Mouse (Mus musculus) lung, embryonic 16.5 days (tissue): ENCODE data around the gene Slc38a2. TPM values are rescaled to one million over a fixed set of nuclear protein-coding genes. Genes with fewer than 3 reads are reported as not detected.

Experiments used
- ATAC-seq: fragments of 200-750 bp; cut with Nextera tagmentation; 2 replicates; pipeline ENCODE4 v1.8.0; 2017; ENCODE audit warnings: low read depth, mild to moderate bottlenecking, moderate library complexity
- H3K27ac ChIP-seq: fragments of 300-500 bp; sonication (generic); 2 replicates; pipeline ENCODE4 v1.5.1; 2014; ENCODE audit warnings: mild to moderate bottlenecking, control low read depth, low read length
- H3K27me3 ChIP-seq: fragments of 300-500 bp; sonication (generic); 2 replicates; pipeline ENCODE4 v1.6.1; 2014; ENCODE audit warnings: low read depth, low read length, mixed read lengths; ENCODE audit not compliant: control insufficient read depth, insufficient read depth
- H3K36me3 ChIP-seq: fragments of 300-500 bp; sonication (generic); 2 replicates; pipeline ENCODE4 v1.6.1; 2014; ENCODE audit warnings: low read length; ENCODE audit not compliant: control insufficient read depth, insufficient read depth
- H3K4me1 ChIP-seq: fragments of 300-500 bp; sonication (generic); replicated peaks from 2 replicates; pipeline ENCODE4 v1.6.1; 2014; ENCODE audit warnings: low read length, mixed read lengths; ENCODE audit not compliant: control insufficient read depth, insufficient read depth
- H3K4me2 ChIP-seq: fragments of 300-500 bp; sonication (generic); 2 replicates; pipeline ENCODE4 v1.6.1; 2014; ENCODE audit warnings: low read depth, low read length, control low read depth
- H3K4me3 ChIP-seq: fragments of 300-500 bp; sonication (generic); 2 replicates; pipeline ENCODE4 v1.5.1; 2014; ENCODE audit warnings: mild to moderate bottlenecking, low read length, control low read depth
- H3K9ac ChIP-seq: fragments of 300-500 bp; sonication (generic); 2 replicates; pipeline ENCODE4 v1.6.1; 2014; ENCODE audit warnings: low read length, control low read depth
- H3K9me3 ChIP-seq: fragments of 300-500 bp; sonication (generic); 2 replicates; pipeline ENCODE4 v1.6.1; 2016; ENCODE audit warnings: low read length; ENCODE audit not compliant: control insufficient read depth
- WGBS: fragments of 180-500 bp; shearing (Covaris S2); extraction: QIAGEN DNeasy Blood & Tissue Kit; methylation state at CpG from one replicate; pipeline ENCODE4 v1.1.7; 2014; 5-methylcytosine and 5-hydroxymethylcytosine counted together
- polyA plus RNA-seq: library from polyadenylated mRNA; unstranded; fragments of >200 nt; fragmentation: Nextera tagmentation; extraction: Ambion mirVana; gene quantifications from 2 replicates; pipeline ENCODE4 v1.2.1, GENCODE M21; 2015

Gene Slc38a2
- polyA plus RNA-seq, 1 experiment from 2014 or later: 155 TPM

- 0 out of 2 replicates have a peak overlapping the region, but pooled peaks have one; percentile 29 for H3K27ac ChIP-seq
- no peak for ATAC-seq
- H3K27me3 ChIP-seq: no peaks in the 10 kb centered on the region
- no peaks in the 10 kb centered on the region for H3K9me3 ChIP-seq
- peaks cover 14% of the 10 kb centered on the region for H3K4me1 ChIP-seq
- no peak overlapping the region for H3K9ac ChIP-seq
- 86% methylated on average over 16 of the region's 16 CpGs for WGBS
- no peak overlapping the region for H3K4me3 ChIP-seq
- H3K36me3 ChIP-seq: no peaks in the 10 kb centered on the region
- no peak overlapping the region for H3K4me2 ChIP-seq
These were observed 43.2 kb upstream of the Slc38a2 start for GRCm38 (mm10) chr15:96742591-96743241.

GRCm38 (mm10) chr15:96740865-96741561 lies 41.5 kb upstream of the Slc38a2 start:
- Histone ChIP-seq H3K4me2 (no peak overlapping the region), H3K27me3 (no peaks in the 10 kb centered on the region), H3K36me3 (no peaks in the 10 kb centered on the region), H3K9ac (no peak overlapping the region), H3K4me1 (peaks cover 14% of the 10 kb centered on the region), H3K27ac (no peak overlapping the region), H3K4me3 (no peak overlapping the region), H3K9me3 (no peaks in the 10 kb centered on the region)
- WGBS: 80% methylated on average over 7 of the region's 7 CpGs
- ATAC-seq: no peak

- Histone ChIP-seq H3K9ac (no peak overlapping the region), H3K4me1 (peaks cover 14% of the 10 kb centered on the region), H3K4me3 (no peak overlapping the region), H3K9me3 (no peaks in the 10 kb centered on the region), H3K36me3 (no peaks in the 10 kb centered on the region), H3K27me3 (no peaks in the 10 kb centered on the region), H3K4me2 (no peak overlapping the region), H3K27ac (no peak overlapping the region)
- 64% methylated on average over 4 of the region's 4 CpGs for WGBS
- no peak for ATAC-seq
These were observed 40.6 kb upstream of the Slc38a2 start for GRCm38 (mm10) chr15:96740091-96740490.

GRCm38 (mm10) chr15:96736663-96737385 lies 37.3 kb upstream of the Slc38a2 start:
- WGBS: 71% methylated on average over 15 of the region's 15 CpGs
- Histone ChIP-seq H3K27ac (no peak overlapping the region), H3K36me3 (no peaks in the 10 kb centered on the region), H3K4me2 (no peak overlapping the region), H3K4me1 (peaks cover 5% of the 10 kb centered on the region; the same call in 1 of the 2 replicates), H3K9me3 (no peaks in the 10 kb centered on the region), H3K4me3 (no peak overlapping the region), H3K27me3 (no peaks in the 10 kb centered on the region), H3K9ac (no peak overlapping the region)
- no peak for ATAC-seq

- 68% methylated on average over 15 of the region's 15 CpGs for WGBS
- Histone ChIP-seq H3K27me3 (no peaks in the 10 kb centered on the region), H3K27ac (no peak overlapping the region), H3K36me3 (no peaks in the 10 kb centered on the region), H3K9me3 (no peaks in the 10 kb centered on the region), H3K4me1 (peaks cover 5% of the 10 kb centered on the region; the same call in 1 of the 2 replicates), H3K4me2 (no peak overlapping the region), H3K4me3 (no peak overlapping the region), H3K9ac (no peak overlapping the region)
- no peak for ATAC-seq
These were observed 36.1 kb upstream of the Slc38a2 start for GRCm38 (mm10) chr15:96735562-96736160.

- Histone ChIP-seq H3K27ac (peak overlapping the region; percentile 6; the same call in 1 of the 2 replicates), H3K9me3 (no peaks in the 10 kb centered on the region), H3K4me1 (peaks cover 7% of the 10 kb centered on the region; the same call in 1 of the 2 replicates), H3K4me3 (no peak overlapping the region), H3K36me3 (no peaks in the 10 kb centered on the region), H3K27me3 (no peaks in the 10 kb centered on the region), H3K4me2 (no peak overlapping the region), H3K9ac (no peak overlapping the region)
- WGBS: 49% methylated on average over 7 of the region's 7 CpGs
- ATAC-seq: peak; percentile 70; the same call in 1 of the 2 replicates
These were observed 34.9 kb upstream of the Slc38a2 start for GRCm38 (mm10) chr15:96734423-96734822.

- H3K9ac ChIP-seq: no peak overlapping the region
- ATAC-seq: no peak
- 85% methylated on average over 9 of the region's 9 CpGs for WGBS
- no peak overlapping the region for H3K27ac ChIP-seq
- H3K36me3 ChIP-seq: no peaks in the 10 kb centered on the region
- peaks cover 16% of the 10 kb centered on the region for H3K4me1 ChIP-seq
- no peak overlapping the region for H3K4me3 ChIP-seq
- no peaks in the 10 kb centered on the region for H3K27me3 ChIP-seq
- H3K4me2 ChIP-seq: no peak overlapping the region
- H3K9me3 ChIP-seq: no peaks in the 10 kb centered on the region
These were observed 30.9 kb upstream of the Slc38a2 start for GRCm38 (mm10) chr15:96730416-96730815.

- H3K27me3 ChIP-seq: no peaks in the 10 kb centered on the region
- no peak overlapping the region for H3K9ac ChIP-seq
- H3K27ac ChIP-seq: no peak overlapping the region
- no peaks in the 10 kb centered on the region for H3K9me3 ChIP-seq
- ATAC-seq: no peak
- whole genome bisulfite sequencing: 76% methylated on average over 9 of the region's 9 CpGs
- H3K4me2 ChIP-seq: no peak overlapping the region
- no peak overlapping the region for H3K4me3 ChIP-seq
- H3K36me3 ChIP-seq: no peaks in the 10 kb centered on the region
- H3K4me1 ChIP-seq: peaks cover 16% of the 10 kb centered on the region
These were observed 30.3 kb upstream of the Slc38a2 start for GRCm38 (mm10) chr15:96729785-96730184.

GRCm38 (mm10) chr15:96728993-96729392 lies 29.5 kb upstream of the Slc38a2 start:
- Histone ChIP-seq H3K4me3 (no peak overlapping the region), H3K27ac (peak overlapping the region; percentile 50; the same call in 1 of the 2 replicates), H3K9me3 (no peaks in the 10 kb centered on the region), H3K4me1 (peaks cover 12% of the 10 kb centered on the region), H3K36me3 (no peaks in the 10 kb centered on the region), H3K9ac (no peak overlapping the region), H3K4me2 (no peak overlapping the region), H3K27me3 (no peaks in the 10 kb centered on the region)
- WGBS: 22% methylated on average over 10 of the region's 10 CpGs
- ATAC-seq: peak; percentile 68; the same call in 1 of the 2 replicates
